Mouse (Mus musculus): Measurements from ENCODE around the gene Gpn2.

Gpn2 gene

DNA sequence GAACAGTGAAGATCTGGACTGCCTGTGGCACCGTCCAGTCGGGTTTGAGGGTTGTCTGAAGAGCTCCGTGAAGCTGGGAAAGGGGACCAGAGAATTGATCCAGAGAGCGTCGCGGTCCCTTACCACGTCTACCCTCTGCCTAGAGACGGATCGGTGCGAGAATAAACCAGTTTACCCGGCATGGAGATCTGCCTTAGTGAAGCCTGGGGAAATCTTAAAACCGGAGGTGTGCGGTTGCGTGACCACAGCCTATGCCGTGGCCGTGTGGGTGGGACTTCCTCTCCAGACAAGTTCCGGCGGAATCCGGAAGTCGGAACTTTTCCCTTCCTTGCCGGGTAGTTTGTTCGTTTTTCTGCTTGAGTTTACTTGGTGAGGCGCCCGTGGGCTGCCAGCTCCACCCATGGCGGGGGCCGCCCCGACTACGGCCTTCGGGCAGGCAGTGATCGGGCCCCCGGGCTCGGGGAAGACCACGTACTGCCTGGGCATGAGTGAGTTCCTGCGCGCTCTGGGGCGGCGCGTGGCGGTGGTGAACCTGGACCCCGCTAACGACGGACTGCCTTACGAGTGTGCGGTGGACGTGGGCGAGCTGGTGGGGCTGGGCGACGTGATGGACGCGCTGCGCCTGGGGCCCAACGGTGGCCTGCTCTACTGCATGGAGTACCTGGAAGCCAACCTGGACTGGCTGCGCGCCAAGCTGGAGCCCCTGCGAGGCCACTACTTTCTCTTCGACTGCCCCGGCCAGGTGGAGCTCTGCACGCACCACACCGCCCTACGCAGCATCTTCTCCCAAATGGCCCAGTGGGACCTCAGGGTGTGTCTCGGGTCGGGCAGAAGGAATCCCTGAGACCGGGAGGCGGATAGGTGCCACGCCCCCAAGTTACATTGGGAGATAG is at the start of gene Gpn2:
Gene Gpn2, plus strand, starts transcription at position 304 of the 893 bp plus-strand sequence.
- DNase-seq, result peak; percentile 89

DNA sequence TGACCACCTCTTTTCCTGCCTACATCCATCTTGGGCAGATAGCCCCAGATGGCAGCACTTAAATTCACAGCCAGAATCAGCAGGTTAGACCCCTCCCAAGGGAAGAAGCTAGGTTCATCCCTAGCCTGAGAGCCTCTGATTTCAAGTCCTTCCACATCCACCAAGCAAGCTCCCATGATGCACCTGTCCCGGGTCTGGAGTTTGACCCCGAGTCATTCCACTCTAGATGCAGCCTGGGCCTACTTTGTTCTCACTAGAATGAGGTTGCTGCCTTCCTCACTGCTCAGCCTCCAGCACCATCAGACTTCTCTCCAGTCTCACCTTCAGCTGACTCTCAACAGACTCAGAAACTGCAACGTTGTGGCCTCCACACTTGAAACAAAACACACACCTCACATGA is 48.1 kb upstream of the Gpn2 start:
- DNase-seq, result no peak

DNA sequence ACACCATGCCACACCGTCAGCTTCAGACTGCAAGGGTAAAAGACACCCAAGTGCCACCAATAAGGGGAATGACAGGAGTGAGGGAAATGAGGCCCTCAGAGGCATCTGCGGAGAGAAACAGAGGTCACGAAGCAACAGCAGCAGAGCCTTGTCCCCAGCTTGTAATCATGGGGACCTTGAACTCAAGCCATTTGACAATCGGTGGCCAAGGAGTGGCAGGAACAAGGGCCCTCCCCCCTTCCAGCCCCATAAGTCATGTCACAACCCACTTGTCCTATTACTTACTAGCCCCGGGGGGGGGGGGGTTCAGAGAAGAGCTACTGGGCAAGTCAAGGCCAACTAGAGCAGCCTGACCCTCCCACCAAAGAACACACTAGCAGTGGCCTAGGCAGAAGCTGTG is 47.5 kb upstream of the Gpn2 start:
- DNase-seq, result no peak

DNA sequence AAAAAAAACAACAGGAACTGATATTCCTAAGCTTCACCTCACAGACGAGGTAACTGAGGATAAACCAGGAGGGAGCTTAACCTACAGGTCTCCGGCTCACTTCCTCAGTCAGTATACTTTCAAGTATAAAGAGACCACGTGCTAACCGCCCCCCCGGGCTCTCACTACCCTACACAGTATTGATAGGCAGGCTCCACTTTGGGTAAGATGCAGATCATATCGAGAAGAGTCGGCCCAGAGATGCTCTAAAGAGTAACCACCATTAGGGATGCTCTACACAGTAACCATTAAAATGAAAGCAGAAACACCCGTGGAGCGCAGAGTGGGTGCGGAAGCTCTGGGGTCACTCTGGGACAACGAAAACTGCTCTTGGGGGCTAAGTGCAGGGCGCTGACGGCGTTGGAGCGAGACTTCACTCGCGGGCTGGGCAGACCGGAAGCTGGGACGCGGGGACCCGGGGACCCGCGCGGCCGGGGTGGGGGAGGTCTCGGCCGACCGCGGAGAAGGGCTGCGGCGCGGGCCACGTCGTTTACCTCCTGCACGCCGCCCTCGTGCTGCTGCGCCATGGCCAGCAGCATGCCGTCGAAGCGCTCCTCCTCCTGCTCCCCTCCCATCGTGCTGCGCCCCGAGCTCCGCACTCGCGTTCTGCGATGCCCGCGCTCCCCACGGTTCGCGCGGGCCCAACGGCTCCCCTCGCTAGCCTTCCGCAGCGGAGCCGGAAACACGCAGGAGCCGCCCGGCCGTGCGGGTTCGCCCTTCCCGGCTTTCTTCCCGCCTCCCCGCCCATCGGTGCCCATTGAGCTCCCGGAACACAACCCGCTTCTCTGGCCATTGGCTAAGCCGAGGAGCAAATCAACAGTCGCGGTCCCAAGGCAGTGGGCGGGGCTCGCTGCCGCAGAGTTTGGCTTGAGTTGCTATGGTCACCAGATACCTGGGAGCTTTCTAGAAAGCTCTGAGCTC is 38.6 kb upstream of the Gpn2 start, which contains the start of gene Nudc:
Gene Nudc, minus strand, starts transcription at position 725 of the 960 bp plus-strand sequence.
- peak; percentile 96 for DNase-seq

DNA sequence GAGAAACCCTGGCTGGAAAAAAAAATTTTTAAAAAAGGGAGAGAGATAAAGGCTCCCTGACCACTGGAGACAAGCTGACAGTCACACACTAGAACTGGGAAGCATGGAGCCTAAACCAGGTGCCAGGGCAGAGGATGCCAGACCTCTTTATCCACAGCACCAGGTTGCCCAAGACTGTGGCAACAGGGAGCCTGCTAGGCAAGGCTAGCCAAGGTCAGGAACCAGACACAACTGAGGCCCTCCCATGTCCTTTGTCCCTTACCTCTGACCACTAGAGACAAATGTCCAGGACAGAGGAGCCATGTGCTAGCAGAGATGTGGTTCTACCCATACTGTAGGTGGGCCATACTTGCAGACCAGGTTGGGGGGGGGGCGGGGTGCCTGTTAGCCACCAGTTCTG is 32.1 kb upstream of the Gpn2 start:
- no peak for DNase-seq

DNA sequence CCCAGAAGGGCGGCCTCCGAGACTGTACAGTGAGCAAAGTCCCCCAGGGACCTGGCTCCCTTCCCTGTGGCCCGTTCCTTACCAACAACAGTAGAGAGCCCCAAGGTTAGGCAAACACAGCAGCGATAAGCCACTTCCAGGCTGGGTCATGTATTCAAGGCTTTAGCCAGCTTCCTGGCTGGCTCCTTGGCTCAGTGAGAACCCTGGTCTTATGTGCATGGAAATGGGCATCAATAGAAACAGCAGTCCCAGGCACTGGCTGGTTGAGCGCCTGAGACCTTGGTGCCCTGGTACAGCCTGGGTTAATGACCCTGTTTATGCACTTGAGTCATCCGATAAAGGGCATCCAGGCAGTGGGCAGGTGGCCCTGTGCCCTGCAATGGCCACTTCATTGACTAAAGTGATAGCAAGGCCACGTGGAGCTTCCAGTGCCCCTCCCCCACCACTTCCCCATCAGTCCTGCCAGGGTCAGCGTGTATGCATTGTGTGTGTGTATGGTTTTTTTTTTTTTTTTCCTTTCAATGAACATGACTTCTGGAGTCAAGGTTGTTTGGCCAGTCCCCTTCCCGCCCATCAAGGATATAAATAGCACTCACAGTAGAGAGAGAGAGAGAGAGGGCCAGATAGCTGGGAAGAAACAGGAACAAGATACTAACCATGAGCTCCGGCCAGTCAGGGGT is 31.3 kb upstream of the Gpn2 start, which contains the start of gene Nr0b2:
Gene Nr0b2, plus strand, starts transcription at position 609 of the 680 bp plus-strand sequence.
- no peak for DNase-seq

DNA sequence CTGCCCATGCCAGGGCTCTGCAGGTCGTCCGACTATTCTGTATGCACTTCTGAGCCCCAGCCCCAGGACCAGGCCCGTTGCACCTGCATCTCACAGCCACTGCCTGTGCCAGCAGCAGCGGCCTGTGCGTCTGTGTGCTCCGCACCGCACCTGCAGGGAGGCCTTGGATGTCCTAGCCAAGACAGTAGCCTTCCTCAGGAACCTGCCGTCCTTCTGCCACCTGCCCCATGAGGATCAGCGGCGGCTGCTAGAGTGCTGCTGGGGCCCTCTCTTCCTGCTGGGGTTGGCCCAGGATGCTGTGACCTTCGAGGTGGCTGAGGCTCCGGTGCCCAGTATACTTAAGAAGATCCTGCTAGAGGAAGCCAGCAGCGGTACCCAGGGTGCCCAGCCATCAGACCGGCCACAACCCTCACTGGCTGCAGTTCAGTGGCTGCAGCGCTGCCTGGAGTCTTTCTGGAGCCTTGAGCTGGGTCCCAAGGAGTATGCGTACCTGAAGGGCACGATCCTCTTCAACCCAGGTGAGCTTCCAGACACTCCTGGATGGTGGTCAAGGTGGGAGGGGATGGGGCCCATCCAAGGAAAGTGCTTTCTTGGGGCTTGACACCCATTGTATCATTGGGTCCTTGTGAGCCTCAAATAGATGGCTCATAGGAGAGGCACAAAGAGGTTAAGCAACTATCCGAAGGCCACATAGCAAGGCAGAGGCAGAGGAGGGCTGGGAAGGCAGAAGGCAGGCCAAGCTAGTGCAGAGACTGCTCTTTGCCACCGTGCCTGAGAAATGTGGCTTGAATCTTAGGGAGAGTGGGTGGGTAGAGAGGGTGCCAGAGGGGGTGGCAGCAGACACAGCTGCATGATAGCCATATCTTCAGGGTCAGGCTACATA is 30.5 kb upstream of the Gpn2 start:
- DNase-seq, result no peak

DNA sequence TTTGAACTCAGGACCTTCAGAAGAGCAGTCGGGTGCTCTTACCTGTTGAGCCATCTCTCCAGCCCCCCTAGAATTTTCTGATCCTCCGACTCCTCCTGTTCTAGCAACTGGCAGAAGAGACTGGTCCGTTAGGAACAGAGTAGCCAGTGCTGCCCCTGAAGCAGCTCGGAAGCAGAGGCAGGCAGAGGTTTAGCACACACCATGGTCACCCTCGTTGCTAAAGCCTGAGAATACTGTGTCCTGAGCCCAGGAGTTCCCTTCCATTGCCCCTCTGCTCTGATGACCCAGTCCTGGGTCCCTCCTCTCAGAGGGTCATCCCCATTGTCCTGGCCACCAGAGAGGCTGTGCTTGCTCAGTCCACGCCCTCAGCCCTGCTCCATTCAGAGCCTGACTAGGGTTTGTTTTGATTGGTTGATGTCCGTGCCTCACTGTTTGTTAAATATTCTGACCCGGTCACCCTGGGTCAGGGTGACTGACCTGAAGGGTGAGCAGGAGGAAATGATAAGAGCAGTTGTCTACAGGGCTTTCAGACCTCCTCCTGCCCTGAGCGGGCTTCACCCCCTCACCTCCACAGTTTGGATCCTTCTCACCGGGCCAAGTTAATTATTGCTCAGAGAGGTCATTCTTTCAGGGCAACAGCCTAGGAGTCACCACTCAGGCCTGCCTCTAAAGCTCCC is 27.0 kb upstream of the Gpn2 start:
- no peak for DNase-seq

DNA sequence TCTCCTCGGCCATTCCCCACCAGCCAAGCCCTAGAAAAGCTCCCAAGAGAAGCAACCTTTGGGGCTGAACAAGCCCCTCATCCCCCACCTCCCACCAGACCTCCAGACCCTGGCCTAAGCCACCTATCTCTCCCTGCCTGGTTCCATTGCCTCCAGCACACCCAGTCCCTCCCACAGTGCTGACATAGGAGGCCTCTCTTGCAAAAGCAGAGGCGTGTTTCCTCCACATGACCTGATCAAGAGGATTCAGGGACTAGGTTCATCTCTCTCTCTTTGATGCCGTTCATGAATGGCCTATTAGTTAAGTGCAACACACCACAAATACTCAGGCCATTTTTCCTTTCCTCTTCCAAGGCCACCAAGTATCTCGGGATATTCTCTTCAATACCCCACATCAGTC is 24.3 kb upstream of the Gpn2 start:
- no peak for DNase-seq

DNA sequence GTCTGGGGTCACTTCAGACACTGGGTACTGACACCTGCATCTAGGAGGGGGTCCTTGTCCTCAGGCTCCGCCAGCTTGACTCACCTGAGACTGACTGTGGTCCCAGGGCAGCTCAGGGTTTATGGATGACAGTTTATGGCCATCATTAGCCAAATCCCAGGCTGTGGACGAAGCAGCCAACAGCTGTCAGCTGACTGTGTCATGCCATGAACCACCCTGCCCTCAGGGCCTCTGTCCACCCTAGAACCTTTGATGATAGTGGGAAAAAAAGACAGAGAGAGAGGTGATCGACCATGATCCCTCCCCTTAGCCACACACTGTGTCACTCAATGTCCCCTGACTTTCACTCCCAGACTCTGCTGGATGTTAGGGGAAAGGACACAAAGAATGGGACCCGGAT is 22.5 kb upstream of the Gpn2 start:
- DNase-seq, result no peak

DNA sequence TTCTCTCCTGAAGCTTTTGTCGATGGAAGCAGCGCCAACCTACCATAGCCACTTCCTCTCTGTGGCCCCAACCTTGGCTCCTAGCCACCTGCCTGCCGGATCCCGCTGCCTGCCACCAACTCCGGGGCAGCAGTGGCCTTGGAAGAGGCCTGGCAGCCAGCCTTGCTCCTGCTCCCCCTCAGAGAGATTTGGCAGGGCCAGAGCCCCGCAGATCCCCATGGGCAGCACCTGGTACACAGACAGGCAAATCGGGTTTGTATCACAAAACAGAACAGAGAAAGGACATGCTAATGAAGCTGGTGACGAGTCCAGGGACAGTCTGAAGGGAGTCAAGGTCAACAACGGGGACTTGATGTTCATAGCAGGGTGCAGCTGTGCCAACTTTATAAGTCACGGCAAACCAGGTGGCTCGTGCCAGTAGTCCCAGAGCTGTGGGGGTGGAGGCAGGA is 21.0 kb upstream of the Gpn2 start:
- DNase-seq, result no peak

DNA sequence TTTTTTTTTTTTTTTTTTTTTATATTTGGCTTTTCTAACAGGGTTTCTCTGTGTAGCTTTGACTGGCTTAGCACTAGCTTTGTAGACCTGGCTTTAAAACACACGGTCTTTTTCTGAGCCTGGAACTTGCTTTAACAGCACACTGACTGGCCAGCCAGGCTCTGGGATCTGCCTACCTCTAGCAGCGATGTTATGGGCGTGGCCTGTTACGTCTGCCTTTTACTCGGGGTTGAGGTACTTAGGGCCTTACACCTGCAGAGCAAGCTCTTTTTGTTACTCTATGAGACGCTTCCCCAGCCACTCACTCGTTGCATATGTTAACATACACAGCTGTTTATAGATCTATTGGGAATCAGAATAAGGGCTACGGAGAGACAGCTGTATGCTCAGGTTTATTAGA is 16.9 kb upstream of the Gpn2 start:
- no peak for DNase-seq

DNA sequence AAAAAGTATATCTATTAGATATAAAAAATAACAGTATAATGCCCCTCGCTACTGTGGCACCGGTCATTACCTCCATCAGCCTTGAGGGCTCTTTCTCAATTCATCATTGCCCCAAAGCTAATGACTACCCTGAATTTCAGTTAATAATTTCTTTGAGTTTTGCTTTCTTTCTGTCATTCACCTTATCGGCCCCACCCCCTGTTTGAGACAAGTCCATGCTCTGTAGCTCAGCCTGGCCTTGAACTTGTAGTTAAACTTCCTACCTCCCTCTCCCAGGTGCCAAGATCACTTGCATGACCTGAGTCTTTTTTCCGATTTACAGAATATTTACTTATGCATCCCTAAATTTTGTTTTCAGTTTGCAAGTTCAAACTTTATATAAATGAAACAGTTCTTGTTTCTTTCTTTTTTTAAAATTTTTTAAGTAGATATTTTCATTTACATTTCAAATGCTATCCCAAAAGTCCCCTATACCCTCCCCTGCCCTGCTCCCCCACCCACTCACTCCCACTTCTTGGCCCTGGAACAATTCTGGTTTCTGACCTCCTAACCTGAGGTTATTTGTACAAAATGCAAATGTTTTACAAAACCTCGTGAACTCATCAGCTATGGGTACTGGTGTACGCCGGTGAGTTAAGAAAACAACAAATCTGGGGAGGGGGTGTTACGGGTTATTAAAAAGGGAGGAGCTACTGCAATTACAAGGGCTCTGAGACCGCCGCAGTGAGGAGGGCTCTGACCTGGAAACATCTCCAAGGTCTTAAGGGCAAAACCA is 14.7 kb upstream of the Gpn2 start:
- DNase-seq, result no peak

DNA sequence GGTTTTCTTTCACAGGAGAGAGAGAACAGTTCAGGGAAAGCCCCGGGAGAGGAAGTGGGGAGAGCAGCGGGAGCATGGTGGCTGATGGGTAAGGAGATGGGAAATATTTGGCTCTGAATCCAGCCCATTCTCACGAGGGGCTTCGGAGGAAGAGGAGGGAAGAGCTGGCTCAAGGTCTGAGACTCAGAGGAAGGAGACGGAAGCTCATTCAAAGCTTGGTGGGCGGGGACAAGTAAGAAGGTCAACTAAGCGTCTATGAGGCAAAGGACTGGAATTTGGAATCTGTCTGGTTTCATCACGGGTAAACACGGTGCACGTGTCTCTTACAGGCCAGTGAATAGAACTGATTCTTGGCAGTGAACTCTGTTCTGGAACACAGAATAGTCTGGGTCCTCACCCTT is 14.1 kb upstream of the Gpn2 start:
- DNase-seq, result no peak

DNA sequence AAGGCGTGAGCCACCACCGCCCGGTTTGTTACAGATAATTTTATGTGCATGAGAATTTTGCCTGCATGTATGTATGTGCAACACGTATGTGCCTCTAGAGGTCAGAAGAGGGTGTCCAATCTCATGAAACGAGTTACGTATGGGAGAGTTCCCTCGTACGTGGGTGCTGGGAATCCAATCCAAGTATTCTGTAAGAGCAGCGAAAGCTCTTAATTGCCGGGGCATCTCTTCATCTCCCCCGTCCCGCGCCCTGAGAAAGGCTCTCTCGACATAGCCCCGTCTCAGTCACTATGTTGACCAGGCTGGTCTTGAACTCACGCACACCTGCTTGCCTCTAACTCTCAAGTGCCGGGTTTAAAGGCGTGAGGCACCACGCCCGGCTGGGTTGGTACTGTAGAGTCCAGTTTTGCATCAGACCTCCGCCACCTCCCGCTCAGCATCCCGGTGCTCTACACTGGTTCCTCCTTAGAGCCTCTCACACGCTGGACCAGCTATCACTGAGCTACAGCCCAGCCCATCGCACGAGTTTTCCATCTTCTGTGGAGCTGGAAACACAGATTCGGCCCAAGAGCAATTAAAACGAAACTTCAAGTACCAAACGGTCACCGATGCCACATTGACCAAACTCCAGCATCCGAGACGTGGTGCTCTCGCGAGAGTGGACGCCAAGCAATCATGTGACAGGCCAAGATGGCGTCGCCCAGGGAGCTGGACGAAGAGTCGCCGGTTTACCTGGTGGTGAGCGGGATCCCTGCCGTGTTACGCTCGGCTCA is 9.9 kb upstream of the Gpn2 start, which contains the start of gene Gpatch3:
Gene Gpatch3, plus strand, starts transcription at position 676 of the 773 bp plus-strand sequence.
- peak; percentile 83 for DNase-seq

DNA sequence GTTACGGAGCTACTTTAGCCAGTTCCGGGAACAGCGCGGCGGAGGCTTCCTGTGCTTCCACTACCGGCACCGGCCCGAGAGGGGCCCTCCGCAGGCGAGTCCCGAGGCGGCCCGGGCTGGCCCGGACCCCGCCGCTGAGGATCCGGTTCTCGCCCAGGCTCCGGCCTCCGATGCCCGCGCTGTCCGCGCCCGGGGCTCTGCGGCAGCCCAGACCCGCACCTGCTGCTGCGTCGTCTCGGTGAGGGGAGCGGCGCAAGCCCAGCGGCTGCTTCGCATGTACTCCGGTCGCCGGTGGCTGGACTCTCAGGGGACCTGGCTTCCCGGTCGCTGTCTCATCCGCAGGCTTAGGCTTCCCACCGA is 9.3 kb upstream of the Gpn2 start:
- no peak for DNase-seq

DNA sequence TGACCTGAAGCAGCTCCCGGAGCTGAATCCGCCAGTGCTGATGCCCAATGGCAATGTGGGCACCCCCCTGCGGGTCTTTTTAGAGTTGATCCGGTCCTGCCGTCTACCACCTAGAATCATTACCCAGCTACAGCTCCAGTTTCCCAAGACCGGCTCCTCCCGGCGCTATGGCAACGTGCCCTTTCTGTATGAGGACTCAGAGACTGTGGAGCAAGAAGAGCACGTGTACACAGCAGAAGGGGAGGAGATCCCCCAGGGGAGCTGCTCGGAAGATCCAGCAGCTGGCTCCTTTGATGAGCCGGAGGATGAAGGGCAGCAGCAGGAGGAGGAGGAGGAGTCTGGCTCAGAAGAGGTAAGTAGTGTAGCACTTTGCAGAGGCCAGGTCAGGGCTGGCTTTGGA is 6.2 kb upstream of the Gpn2 start:
- no peak for DNase-seq

DNA sequence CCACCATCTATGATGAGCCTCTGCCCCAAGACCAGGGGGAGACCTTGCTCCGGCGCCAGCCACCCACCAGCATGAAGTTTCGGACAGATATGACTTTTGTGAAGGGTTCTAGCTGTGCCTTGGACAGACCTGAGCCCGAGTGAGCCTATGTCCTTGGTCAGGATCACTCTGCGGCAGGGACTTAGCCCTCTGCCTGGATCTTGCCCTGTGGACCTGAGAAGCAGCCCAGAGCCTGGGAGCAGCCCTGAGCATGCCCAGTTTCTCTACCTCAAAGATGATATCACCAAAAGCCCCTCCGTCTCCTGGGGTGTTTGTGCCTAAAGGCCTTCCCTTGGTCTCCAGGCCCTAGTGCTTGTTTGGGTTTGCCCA is 488 bp upstream of the Gpn2 start:
- DNase-seq, result no peak

DNA sequence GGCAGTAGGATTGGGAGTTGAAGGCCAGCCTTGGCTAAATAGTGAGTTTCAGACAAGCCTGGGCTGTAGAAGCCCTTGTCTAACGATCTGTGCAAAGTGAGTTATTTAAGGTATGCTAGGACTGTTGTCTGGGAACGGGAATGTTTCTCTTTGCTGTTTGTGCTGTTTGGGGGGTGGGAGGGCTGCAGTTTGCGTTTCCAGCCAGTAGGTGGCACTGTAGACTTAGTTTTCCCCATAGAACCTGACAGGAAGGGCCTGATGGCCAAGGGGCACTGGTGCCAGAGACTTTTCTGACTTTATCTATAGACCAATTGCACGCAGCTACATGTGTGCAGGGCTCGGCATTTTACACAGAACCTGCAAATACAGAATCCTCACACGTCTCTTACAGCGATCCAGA is 8.4 kb downstream of the Gpn2 start:
- peak; percentile 64 for DNase-seq

DNA sequence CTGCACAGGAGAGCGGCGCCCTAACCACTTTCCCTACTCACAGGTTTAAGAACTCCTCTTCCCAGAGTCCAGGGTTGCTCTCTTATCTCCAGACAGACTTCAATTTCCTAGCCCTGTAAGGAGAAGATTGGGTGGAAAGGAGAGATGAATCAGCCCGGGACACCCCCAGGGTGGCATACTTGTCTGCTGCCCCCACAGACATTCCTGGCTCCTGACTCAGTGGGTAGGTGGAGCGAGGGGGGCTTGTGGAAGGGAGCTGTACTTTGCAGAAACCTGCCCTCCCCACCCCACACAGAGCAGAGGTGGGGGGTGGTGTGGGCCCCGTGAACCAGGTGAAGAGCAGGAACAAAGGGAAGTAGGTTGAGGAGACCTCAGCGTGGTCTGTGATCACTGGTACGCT is 11.4 kb downstream of the Gpn2 start:
- no peak for DNase-seq

Measured in thymus, postnatal 14 days (tissue).